Mouse (Mus musculus): ENCODE measurements around the gene Bricd5. TPM values are rescaled to one million over a fixed set of nuclear protein-coding genes. Genes with fewer than 3 reads are reported as not detected.
A peak's percentile ranks its signal among the peaks of the same experiment; 100 is the strongest.

Gene Bricd5
- total and polyA plus RNA-seq, 3 experiments = 0.98 TPM; not detected in 2

DNA sequence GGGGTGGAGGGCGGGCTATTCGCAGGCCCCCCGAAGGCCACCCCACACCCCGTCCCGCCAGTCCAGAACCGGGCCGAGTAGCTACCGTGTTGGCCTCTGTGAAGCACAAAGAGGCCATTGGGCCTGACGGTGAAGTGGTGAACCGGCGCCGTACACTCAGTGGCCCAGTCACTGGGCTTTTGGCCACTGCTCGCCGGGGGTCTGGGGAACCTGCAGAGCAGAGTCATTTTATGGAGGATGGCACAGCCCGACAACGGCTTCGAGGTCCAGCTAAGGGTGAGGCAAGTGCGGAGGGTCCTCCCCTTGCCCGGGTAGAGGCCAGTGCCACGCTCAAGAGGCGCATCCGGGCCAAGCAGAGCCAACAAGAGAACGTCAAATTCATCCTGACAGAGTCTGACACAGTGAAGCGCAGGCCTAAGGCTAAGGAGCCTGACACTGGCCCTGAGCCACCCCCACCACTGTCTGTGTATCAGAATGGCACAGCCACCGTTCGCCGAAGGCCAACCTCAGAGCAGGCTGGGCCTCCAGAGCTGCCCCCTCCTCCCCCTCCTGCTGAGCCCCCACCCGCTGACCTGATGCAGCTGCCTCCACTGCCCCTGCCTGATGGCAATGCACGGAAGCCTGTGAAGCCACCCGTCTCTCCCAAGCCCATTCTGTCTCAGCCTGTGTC, 31.7 kb downstream of the Bricd5 start:
- Histone ChIP-seq H3K9ac (ENCODE audit: insufficient read depth, low read depth) (no peak overlapping the region), H3K36me3 (replicated peaks in 1 of 2; ENCODE audit: control insufficient read depth in 1 of 2, insufficient read depth in 1 of 2, low read length in 1 of 2) (peaks cover 54 to 76% of the 10 kb centered on the region in 2 experiments), H3K79me2 (replicated peaks; ENCODE audit: control insufficient read depth, extremely low read depth, insufficient read depth, poor library complexity, severe bottlenecking) (no peaks in the 10 kb centered on the region), H3K4me3 (replicated peaks in 1 of 3; ENCODE audit: low read depth in 2 of 3, low read length in 2 of 3, poor library complexity in 1 of 3) (no peak overlapping the region), H3K4me2 (ENCODE audit: insufficient read depth, low read depth, poor library complexity, severe bottlenecking) (no peak overlapping the region), H3K9me3 (replicated peaks; ENCODE audit: low read length) (no peaks in the 10 kb centered on the region), H3K4me1 (ENCODE audit: control insufficient read depth in 1 of 2, insufficient read depth in 2 of 2) (no peaks in the 10 kb centered on the region), H3K27ac (ENCODE audit: insufficient read depth, low read depth) (no peak overlapping the region), H3K27me3 (replicated peaks) (peaks cover 2% of the 10 kb centered on the region)
- dilution Hi-C loops (cut with MboI; ENCODE audit: extremely low pct_ligation_motif_present, extremely low pct_unique_long_range_greater_than_20kb, low sequenced_read_pairs) = no loop called here
- in situ Hi-C loops (cut with MboI; ENCODE audit: low pct_ligation_motif_present, low pct_unique_long_range_greater_than_20kb, low sequenced_read_pairs) = no loop called here
- TF ChIP-seq NRF1 (IDR thresholded peaks at IDR 0.05; ENCODE audit: low read depth, low read length) (no peak), POLR2A (IDR thresholded peaks at IDR 0.05; ENCODE audit: low read depth, low read length) (no peak), RCOR1 (conservative IDR thresholded peaks at IDR 0.05; ENCODE audit: low read depth, low read length) (no peak)
- no peak for DNase-seq (ENCODE audit: extremely low read depth)

DNA sequence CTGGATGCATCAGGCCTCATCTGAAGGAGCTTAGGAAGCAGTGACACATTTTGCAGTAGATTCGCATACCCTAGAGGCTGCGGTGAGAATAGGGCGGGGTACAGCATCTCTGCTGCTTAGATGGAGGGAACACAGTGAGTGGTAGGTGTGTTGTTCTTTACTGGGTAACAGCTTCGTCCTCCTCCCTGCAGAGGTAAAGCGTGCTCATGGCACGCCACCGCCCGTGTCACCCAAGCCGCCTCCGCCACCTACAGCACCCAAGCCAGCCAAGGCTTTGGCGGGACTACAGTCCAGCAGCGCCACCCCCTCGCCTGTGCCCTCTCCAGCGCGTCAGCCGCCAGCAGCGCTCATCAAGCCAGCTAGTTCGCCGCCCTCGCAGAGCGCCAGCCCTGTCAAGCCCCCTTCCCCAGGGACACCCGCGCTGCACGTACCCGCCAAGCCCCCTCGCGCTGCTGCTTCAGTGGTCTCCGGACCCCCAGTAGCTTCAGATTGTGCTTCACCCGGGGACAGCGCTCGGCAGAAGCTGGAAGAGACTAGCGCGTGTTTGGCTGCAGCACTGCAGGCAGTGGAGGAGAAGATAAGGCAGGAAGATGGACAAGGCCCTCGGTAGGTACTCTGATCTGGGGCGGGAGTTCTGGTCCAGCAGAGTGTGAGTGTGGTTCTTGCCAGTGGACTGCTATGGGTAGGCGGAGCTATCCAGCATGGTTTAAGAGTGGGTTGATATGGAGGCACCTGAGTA, 32.8 kb downstream of the Bricd5 start:
- dilution Hi-C loops (cut with MboI; ENCODE audit: extremely low pct_ligation_motif_present, extremely low pct_unique_long_range_greater_than_20kb, low sequenced_read_pairs) = no loop called here
- in situ Hi-C loops (cut with MboI; ENCODE audit: low pct_ligation_motif_present, low pct_unique_long_range_greater_than_20kb, low sequenced_read_pairs) = no loop called here
- no peak overlapping the region for H3K9ac ChIP-seq (ENCODE audit: insufficient read depth, low read depth)
- H3K27me3 ChIP-seq (replicated peaks) = no peaks in the 10 kb centered on the region
- DNase-seq (ENCODE audit: extremely low read depth) = no peak
- H3K4me3 ChIP-seq (replicated peaks in 1 of 3; ENCODE audit: low read depth in 2 of 3, low read length in 2 of 3, poor library complexity in 1 of 3) = no peak overlapping the region
- H3K9me3 ChIP-seq (replicated peaks; ENCODE audit: low read length) = no peaks in the 10 kb centered on the region
- H3K4me2 ChIP-seq (ENCODE audit: insufficient read depth, low read depth, poor library complexity, severe bottlenecking) = no peak overlapping the region
- H3K79me2 ChIP-seq (replicated peaks; ENCODE audit: control insufficient read depth, extremely low read depth, insufficient read depth, poor library complexity, severe bottlenecking) = no peaks in the 10 kb centered on the region
- H3K36me3 ChIP-seq (replicated peaks in 1 of 2; ENCODE audit: control insufficient read depth in 1 of 2, insufficient read depth in 1 of 2, low read length in 1 of 2) = peaks cover 64 to 86% of the 10 kb centered on the region in 2 experiments
- no peak overlapping the region for H3K27ac ChIP-seq (ENCODE audit: insufficient read depth, low read depth)
- TF ChIP-seq ELF1 (IDR thresholded peaks at IDR 0.05; ENCODE audit: low read depth, low read length) (no peak), NRF1 (IDR thresholded peaks at IDR 0.05; ENCODE audit: low read depth, low read length) (no peak), POLR2A (IDR thresholded peaks at IDR 0.05; ENCODE audit: low read depth, low read length) (0 out of 2 replicates have a peak, but pooled peaks have one; percentile 6), CTCF (conservative IDR thresholded peaks at IDR 0.05 in 1 of 2, IDR thresholded peaks at IDR 0.05 in 1 of 2; ENCODE audit: low read depth in 2 of 2, low read length in 2 of 2) (no peak), RCOR1 (conservative IDR thresholded peaks at IDR 0.05; ENCODE audit: low read depth, low read length) (no peak), ZMIZ1 (IDR thresholded peaks at IDR 0.05; ENCODE audit: low read depth, low read length) (no peak), USF2 (conservative IDR thresholded peaks at IDR 0.05; ENCODE audit: low read depth, low read length) (no peak)
- H3K4me1 ChIP-seq (ENCODE audit: control insufficient read depth in 1 of 2, insufficient read depth in 2 of 2) = no peaks in the 10 kb centered on the region

DNA sequence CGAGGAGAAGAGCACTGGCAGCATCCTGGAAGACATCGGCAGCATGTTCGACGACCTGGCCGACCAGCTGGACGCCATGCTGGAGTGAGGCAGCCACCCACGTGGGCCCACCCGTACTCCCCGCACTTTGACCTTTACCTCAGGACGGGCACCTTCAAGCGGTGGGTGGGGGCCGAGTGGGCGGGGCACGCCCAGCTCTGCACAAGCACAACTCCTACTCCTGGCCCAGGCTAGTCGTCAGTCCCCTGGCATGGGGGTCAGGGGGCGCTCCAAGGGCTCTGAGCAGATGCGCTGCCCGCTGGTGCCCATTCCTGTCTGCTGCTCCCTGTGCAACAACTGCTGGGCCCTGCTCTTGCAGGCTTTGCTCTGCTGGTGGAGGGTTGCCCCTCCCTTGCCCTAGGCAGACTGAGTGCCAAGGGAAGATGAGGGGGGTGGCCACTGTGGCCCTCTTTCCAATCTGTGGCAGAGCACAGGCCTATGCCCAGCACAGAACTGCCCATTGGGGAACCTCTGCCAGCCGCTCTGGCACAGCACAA, 33.5 kb downstream of the Bricd5 start:
- Histone ChIP-seq H3K4me2 (ENCODE audit: insufficient read depth, low read depth, poor library complexity, severe bottlenecking) (no peak overlapping the region), H3K27ac (ENCODE audit: insufficient read depth, low read depth) (no peak overlapping the region), H3K9ac (ENCODE audit: insufficient read depth, low read depth) (no peak overlapping the region), H3K4me3 (replicated peaks in 1 of 3; ENCODE audit: low read depth in 2 of 3, low read length in 2 of 3, poor library complexity in 1 of 3) (no peak overlapping the region), H3K79me2 (replicated peaks; ENCODE audit: control insufficient read depth, extremely low read depth, insufficient read depth, poor library complexity, severe bottlenecking) (no peaks in the 10 kb centered on the region), H3K27me3 (replicated peaks) (no peaks in the 10 kb centered on the region), H3K36me3 (replicated peaks in 1 of 2; ENCODE audit: control insufficient read depth in 1 of 2, insufficient read depth in 1 of 2, low read length in 1 of 2) (peaks cover 71 to 93% of the 10 kb centered on the region in 2 experiments), H3K4me1 (ENCODE audit: control insufficient read depth in 1 of 2, insufficient read depth in 2 of 2) (no peaks in the 10 kb centered on the region), H3K9me3 (replicated peaks; ENCODE audit: low read length) (no peaks in the 10 kb centered on the region)
- TF ChIP-seq USF2 (conservative IDR thresholded peaks at IDR 0.05; ENCODE audit: low read depth, low read length) (no peak), POLR2A (IDR thresholded peaks at IDR 0.05; ENCODE audit: low read depth, low read length) (0 out of 2 replicates have a peak, but pooled peaks have one; percentile 2), NRF1 (IDR thresholded peaks at IDR 0.05; ENCODE audit: low read depth, low read length) (no peak), MAZ (IDR thresholded peaks at IDR 0.05; ENCODE audit: low read depth, low read length) (no peak)
- dilution Hi-C loops (cut with MboI; ENCODE audit: extremely low pct_ligation_motif_present, extremely low pct_unique_long_range_greater_than_20kb, low sequenced_read_pairs) = no loop called here
- DNase-seq (ENCODE audit: extremely low read depth) = no peak
- in situ Hi-C loops (cut with MboI; ENCODE audit: low pct_ligation_motif_present, low pct_unique_long_range_greater_than_20kb, low sequenced_read_pairs) = no loop called here
